Mouse (Mus musculus): ENCODE results near the gene Sel1l3. TPM values are rescaled to one million over a fixed set of nuclear protein-coding genes. Genes with fewer than 3 reads are reported as not detected.

Sel1l3 gene
- total and polyA plus RNA-seq, 3 experiments, result 0.28 to 0.76 (median 0.34) TPM

GRCm38 (mm10) chr5:53254821-53255220 is 41.1 kb upstream of the Sel1l3 start:
- Histone ChIP-seq H3K9me3 (replicated peaks; ENCODE audit: low read length) (no peaks in the 10 kb centered on the region), H3K9ac (ENCODE audit: insufficient read depth, low read depth) (no peak overlapping the region), H3K79me2 (replicated peaks; ENCODE audit: control insufficient read depth, extremely low read depth, insufficient read depth, poor library complexity, severe bottlenecking) (no peaks in the 10 kb centered on the region), H3K27ac (ENCODE audit: insufficient read depth, low read depth) (no peak overlapping the region), H3K4me1 (ENCODE audit: control insufficient read depth in 1 of 2, insufficient read depth in 2 of 2) (peaks cover 0 to 5% of the 10 kb centered on the region in 2 experiments; a peak in 1 of 4 replicates), H3K36me3 (replicated peaks in 1 of 2; ENCODE audit: control insufficient read depth in 1 of 2, insufficient read depth in 1 of 2, low read length in 1 of 2) (no peaks in the 10 kb centered on the region), H3K27me3 (replicated peaks) (no peaks in the 10 kb centered on the region), H3K4me2 (ENCODE audit: insufficient read depth, low read depth, poor library complexity, severe bottlenecking) (no peak overlapping the region), H3K4me3 (replicated peaks in 1 of 3; ENCODE audit: low read depth in 2 of 3, low read length in 2 of 3, poor library complexity in 1 of 3) (no peak overlapping the region)
- no peak for TF ChIP-seq ZKSCAN1 (IDR thresholded peaks at IDR 0.05; ENCODE audit: borderline replicate concordance, low read depth, low read length)
- TF ChIP-seq RCOR1 (conservative IDR thresholded peaks at IDR 0.05; ENCODE audit: low read depth, low read length), result no peak
- no peak for TF ChIP-seq MAX (IDR thresholded peaks at IDR 0.05; ENCODE audit: low read length)
- TF ChIP-seq POLR2A (IDR thresholded peaks at IDR 0.05; ENCODE audit: low read depth, low read length), result no peak
- TF ChIP-seq MYC (IDR thresholded peaks at IDR 0.05; ENCODE audit: low read depth, low read length), result no peak
- TF ChIP-seq UBTF (IDR thresholded peaks at IDR 0.05; ENCODE audit: low read depth, low read length), result no peak
- no peak for TF ChIP-seq POLR2AphosphoS2 (IDR thresholded peaks at IDR 0.05; ENCODE audit: low read depth, low read length)
- TF ChIP-seq ZMIZ1 (IDR thresholded peaks at IDR 0.05; ENCODE audit: low read depth, low read length), result no peak
- no peak for TF ChIP-seq ZNF384 (IDR thresholded peaks at IDR 0.05; ENCODE audit: low read depth, low read length)
- TF ChIP-seq BHLHE40 (IDR thresholded peaks at IDR 0.05; ENCODE audit: low read depth, low read length), result no peak
- TF ChIP-seq JUND (conservative IDR thresholded peaks at IDR 0.05; ENCODE audit: low read depth, low read length), result no peak
- TF ChIP-seq JUN (IDR thresholded peaks at IDR 0.05; ENCODE audit: insufficient read depth, low read depth, low read length), result no peak
- no peak for TF ChIP-seq CHD2 (IDR thresholded peaks at IDR 0.05; ENCODE audit: low read length)
- no peak for TF ChIP-seq ELF1 (IDR thresholded peaks at IDR 0.05; ENCODE audit: low read depth, low read length)
- TF ChIP-seq NELFE (IDR thresholded peaks at IDR 0.05; ENCODE audit: low read depth, low read length), result no peak
- TF ChIP-seq SIN3A (IDR thresholded peaks at IDR 0.05; ENCODE audit: low read length), result no peak
- no peak for TF ChIP-seq MAFK (IDR thresholded peaks at IDR 0.05; ENCODE audit: insufficient replicate concordance, low read length)
- TF ChIP-seq CHD1 (IDR thresholded peaks at IDR 0.05; ENCODE audit: low read depth, low read length), result no peak
- no peak for TF ChIP-seq TBP (conservative IDR thresholded peaks at IDR 0.05; ENCODE audit: low read depth, low read length)
- dilution Hi-C loops (cut with MboI; ENCODE audit: extremely low pct_ligation_motif_present, extremely low pct_unique_long_range_greater_than_20kb, low sequenced_read_pairs) (no loop called here), in situ Hi-C loops (cut with MboI; ENCODE audit: low pct_ligation_motif_present, low pct_unique_long_range_greater_than_20kb, low sequenced_read_pairs) (no loop called here)
- no peak for DNase-seq (ENCODE audit: extremely low read depth)

DNA sequence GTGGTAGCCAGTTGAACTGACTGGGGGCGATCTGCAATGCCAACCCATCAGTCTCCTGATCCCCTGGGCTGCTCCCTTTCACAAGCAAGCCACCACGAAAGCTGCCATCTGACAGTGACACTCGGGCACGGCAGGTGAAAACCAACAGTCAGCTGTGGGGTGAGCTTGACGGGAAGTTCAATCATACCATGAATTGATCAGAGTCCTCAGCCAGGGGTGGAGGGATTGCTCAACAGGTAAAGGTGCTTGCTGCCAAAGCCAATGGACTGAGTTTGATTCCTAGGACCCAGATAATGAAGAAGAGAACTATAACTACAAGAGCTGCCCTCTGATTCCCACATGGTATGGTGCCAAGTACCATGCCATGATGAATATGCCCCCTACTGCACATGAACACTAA is 40.4 kb upstream of the Sel1l3 start:
- Histone ChIP-seq H3K9ac (ENCODE audit: insufficient read depth, low read depth) (no peak overlapping the region), H3K4me3 (replicated peaks in 1 of 3; ENCODE audit: low read depth in 2 of 3, low read length in 2 of 3, poor library complexity in 1 of 3) (no peak overlapping the region), H3K4me1 (ENCODE audit: control insufficient read depth in 1 of 2, insufficient read depth in 2 of 2) (peaks cover 0 to 5% of the 10 kb centered on the region in 2 experiments; a peak in 1 of 4 replicates), H3K4me2 (ENCODE audit: insufficient read depth, low read depth, poor library complexity, severe bottlenecking) (0 out of 2 replicates have a peak overlapping the region, but pooled peaks have one; percentile 44), H3K27me3 (replicated peaks) (no peaks in the 10 kb centered on the region), H3K36me3 (replicated peaks in 1 of 2; ENCODE audit: control insufficient read depth in 1 of 2, insufficient read depth in 1 of 2, low read length in 1 of 2) (no peaks in the 10 kb centered on the region), H3K9me3 (replicated peaks; ENCODE audit: low read length) (no peaks in the 10 kb centered on the region), H3K27ac (ENCODE audit: insufficient read depth, low read depth) (no peak overlapping the region), H3K79me2 (replicated peaks; ENCODE audit: control insufficient read depth, extremely low read depth, insufficient read depth, poor library complexity, severe bottlenecking) (no peaks in the 10 kb centered on the region)
- TF ChIP-seq NELFE (IDR thresholded peaks at IDR 0.05; ENCODE audit: low read depth, low read length) (no peak), MEF2A (IDR thresholded peaks at IDR 0.05; ENCODE audit: borderline replicate concordance, low read depth, low read length) (no peak), ZC3H11A (IDR thresholded peaks at IDR 0.05; ENCODE audit: low read depth, low read length) (no peak), ZMIZ1 (IDR thresholded peaks at IDR 0.05; ENCODE audit: low read depth, low read length) (no peak), KAT2A (IDR thresholded peaks at IDR 0.05; ENCODE audit: insufficient replicate concordance, low read length) (no peak), UBTF (IDR thresholded peaks at IDR 0.05; ENCODE audit: low read depth, low read length) (no peak), ZNF384 (IDR thresholded peaks at IDR 0.05; ENCODE audit: low read depth, low read length) (no peak), JUN (IDR thresholded peaks at IDR 0.05; ENCODE audit: insufficient read depth, low read depth, low read length) (no peak), GABPA (IDR thresholded peaks at IDR 0.05; ENCODE audit: insufficient replicate concordance, low read depth, low read length) (no peak), POLR2AphosphoS2 (IDR thresholded peaks at IDR 0.05; ENCODE audit: low read depth, low read length) (no peak), CHD1 (IDR thresholded peaks at IDR 0.05; ENCODE audit: low read depth, low read length) (no peak), CHD2 (IDR thresholded peaks at IDR 0.05; ENCODE audit: low read length) (no peak)
- dilution Hi-C loops (cut with MboI; ENCODE audit: extremely low pct_ligation_motif_present, extremely low pct_unique_long_range_greater_than_20kb, low sequenced_read_pairs) (no loop called here), in situ Hi-C loops (cut with MboI; ENCODE audit: low pct_ligation_motif_present, low pct_unique_long_range_greater_than_20kb, low sequenced_read_pairs) (no loop called here)
- no peak for DNase-seq (ENCODE audit: extremely low read depth)

Measured in CH12.LX (cell line).